Mouse (Mus musculus): Measurements from ENCODE around the gene Mroh8. TPM values are rescaled to one million over a fixed set of nuclear protein-coding genes. Genes with fewer than 3 reads are reported as not detected.
"Not testable (repeated sequence)": the region's sequence is repeated elsewhere in the genome, so short reads cannot be mapped to it uniquely, and the experiment has no call there.

Gene Mroh8
- total and polyA plus RNA-seq, 3 experiments = 0.37 to 1.4 (median 0.66) TPM

DNA sequence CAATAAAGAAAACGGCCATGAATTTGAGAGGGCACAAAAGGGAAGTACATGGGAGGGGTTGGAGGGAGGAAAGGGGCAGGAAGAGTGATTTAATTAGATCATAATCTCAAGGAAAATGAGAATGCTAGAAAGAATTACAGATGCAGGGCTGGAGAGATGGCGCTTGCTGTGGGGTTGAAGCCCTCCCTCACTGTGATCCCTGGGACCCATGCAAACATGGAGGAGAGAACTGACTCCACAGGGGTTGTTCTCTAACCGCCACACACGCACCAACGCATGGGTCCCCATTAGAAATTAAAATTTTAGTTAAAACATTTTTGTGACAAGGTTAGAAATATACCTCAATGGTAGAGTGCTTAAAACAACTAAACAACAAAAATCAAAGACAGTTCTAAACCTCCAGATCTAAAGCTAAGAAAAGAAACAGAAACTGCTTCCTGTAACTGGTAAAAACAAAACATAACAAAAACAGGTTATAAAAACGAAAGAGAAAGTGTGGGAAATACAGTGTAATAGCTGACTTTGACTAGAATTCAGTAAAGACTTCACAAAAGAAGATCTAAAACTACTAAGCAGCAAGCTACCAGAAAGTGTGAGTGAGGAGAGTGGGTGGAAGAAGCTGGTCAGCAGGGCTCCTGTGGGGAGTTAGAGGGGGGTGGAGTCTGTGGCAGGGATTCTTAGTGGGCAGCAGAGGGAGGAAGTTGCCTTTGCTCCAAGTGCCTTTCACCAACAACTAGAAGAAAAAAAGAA, 78.1 kb downstream of the Mroh8 start:
- no peaks in the 10 kb centered on the region for H3K27me3 ChIP-seq (ENCODE audit: insufficient read depth, low read length)
- H3K4me1 ChIP-seq (ENCODE audit: insufficient read depth, low read depth, low read length) = peaks cover 38% of the 10 kb centered on the region
- no peak for TF ChIP-seq POLR2AphosphoS5 (IDR thresholded peaks at IDR 0.05; ENCODE audit: insufficient replicate concordance, low read depth, low read length)
- no peak for TF ChIP-seq CTCF (IDR thresholded peaks at IDR 0.05; ENCODE audit: low read depth, low read length)
- TF ChIP-seq GATA1 (IDR thresholded peaks at IDR 0.05; ENCODE audit: borderline replicate concordance, low read length) = no peak
- TF ChIP-seq TAL1 (conservative IDR thresholded peaks at IDR 0.05; ENCODE audit: low read depth, low read length) = no peak
- TF ChIP-seq GATA2 (IDR thresholded peaks at IDR 0.05; ENCODE audit: borderline replicate concordance, low read depth, low read length) = no peak
- peak; percentile 31 for DNase-seq (ENCODE audit: low spot score)
- H3K36me3 ChIP-seq (replicated peaks) = peaks cover 47% of the 10 kb centered on the region
- no peaks in the 10 kb centered on the region for H3K9me3 ChIP-seq (replicated peaks)
- ATAC-seq (ENCODE audit: extremely low read depth, insufficient number of reproducible peaks, low FRiP score, poor library complexity, severe bottlenecking) = no peak
- peak overlapping the region; percentile 16; the same call in 1 of the 2 replicates for H3K4me3 ChIP-seq (ENCODE audit: low read depth, low read length)

GRCm38 (mm10) chr2:157198405-157198804, 80.9 kb downstream of the Mroh8 start:
- not testable (repeated sequence) for H3K9me3 ChIP-seq (replicated peaks); H3K27me3 ChIP-seq (ENCODE audit: insufficient read depth, low read length); DNase-seq (ENCODE audit: low spot score); ATAC-seq (ENCODE audit: extremely low read depth, insufficient number of reproducible peaks, low FRiP score, poor library complexity, severe bottlenecking); H3K4me3 ChIP-seq (ENCODE audit: low read depth, low read length)
- peaks cover 22% of the 10 kb centered on the region for H3K4me1 ChIP-seq (ENCODE audit: insufficient read depth, low read depth, low read length)
- H3K36me3 ChIP-seq (replicated peaks) = peaks cover 68% of the 10 kb centered on the region

DNA sequence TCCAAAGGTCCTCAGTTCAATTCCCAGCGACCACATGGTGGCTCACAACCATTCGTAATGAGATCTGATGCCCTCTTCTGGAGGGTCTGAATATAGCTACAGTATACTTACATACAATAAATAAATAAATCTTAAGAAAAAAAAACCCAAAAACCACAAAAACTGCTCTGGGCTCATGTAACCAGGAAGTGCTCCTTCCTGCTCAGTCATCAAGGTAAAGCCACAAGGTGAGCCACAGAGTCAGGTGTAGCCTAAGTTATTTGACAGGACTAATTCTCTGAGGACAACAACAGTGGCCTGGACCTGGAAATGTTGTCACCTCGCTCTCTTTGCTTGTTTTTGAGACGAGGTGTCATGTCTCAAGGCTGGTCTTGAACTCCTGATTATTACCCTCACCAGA, 88.7 kb downstream of the Mroh8 start:
- H3K36me3 ChIP-seq (replicated peaks) = peaks cover 94% of the 10 kb centered on the region
- DNase-seq (ENCODE audit: low spot score) (no peak), ATAC-seq (ENCODE audit: extremely low read depth, insufficient number of reproducible peaks, low FRiP score, poor library complexity, severe bottlenecking) (no peak)

DNA sequence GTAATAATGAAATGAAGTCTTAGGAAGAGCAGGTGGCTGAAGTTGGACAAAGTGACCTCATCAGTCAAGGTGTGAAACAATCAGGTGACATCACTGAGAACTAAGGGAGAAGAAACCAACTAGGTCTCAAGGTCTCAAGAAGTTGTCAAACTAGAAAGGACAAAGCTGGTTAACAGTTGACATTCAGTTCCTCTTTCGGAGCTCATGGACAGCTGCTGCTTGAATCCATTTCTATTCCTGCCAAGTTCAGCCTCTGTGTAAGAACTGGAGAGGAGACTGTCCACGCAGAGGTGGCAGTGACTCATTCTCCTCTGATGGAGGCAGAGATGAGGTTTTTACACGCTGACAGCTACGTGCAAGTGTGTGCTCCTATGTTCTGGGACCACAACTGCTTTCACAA, 92.1 kb downstream of the Mroh8 start:
- H3K27me3 ChIP-seq (ENCODE audit: insufficient read depth, low read length) = no peaks in the 10 kb centered on the region
- DNase-seq (ENCODE audit: low spot score) (no peak), ATAC-seq (ENCODE audit: extremely low read depth, insufficient number of reproducible peaks, low FRiP score, poor library complexity, severe bottlenecking) (no peak)

More for the DNA sequence above, 88.7 kb downstream of the Mroh8 start:
- H3K9me3 ChIP-seq (replicated peaks) = 0 out of 2 replicates have a peak, but pooled peaks cover 2% of the 10 kb centered on the region
- H3K4me1 ChIP-seq (ENCODE audit: insufficient read depth, low read depth, low read length) = peaks cover 13% of the 10 kb centered on the region; the same call in 1 of the 2 replicates
- TF ChIP-seq POLR2AphosphoS5 (IDR thresholded peaks at IDR 0.05; ENCODE audit: insufficient replicate concordance, low read depth, low read length) (no peak), GATA1 (IDR thresholded peaks at IDR 0.05; ENCODE audit: borderline replicate concordance, low read length) (no peak), CTCF (IDR thresholded peaks at IDR 0.05; ENCODE audit: low read depth, low read length) (no peak), GATA2 (IDR thresholded peaks at IDR 0.05; ENCODE audit: borderline replicate concordance, low read depth, low read length) (no peak), TAL1 (conservative IDR thresholded peaks at IDR 0.05; ENCODE audit: low read depth, low read length) (no peak)
- H3K4me3 ChIP-seq (ENCODE audit: low read depth, low read length) = no peak overlapping the region
- no peaks in the 10 kb centered on the region for H3K27me3 ChIP-seq (ENCODE audit: insufficient read depth, low read length)

GRCm38 (mm10) chr2:157186504-157186903, 92.8 kb downstream of the Mroh8 start:
- no peak for ATAC-seq (ENCODE audit: extremely low read depth, insufficient number of reproducible peaks, low FRiP score, poor library complexity, severe bottlenecking)
- Histone ChIP-seq H3K27me3 (ENCODE audit: insufficient read depth, low read length) (no peaks in the 10 kb centered on the region), H3K4me1 (ENCODE audit: insufficient read depth, low read depth, low read length) (peaks cover 33% of the 10 kb centered on the region), H3K36me3 (replicated peaks) (peaks cover 83% of the 10 kb centered on the region), H3K4me3 (ENCODE audit: low read depth, low read length) (no peak overlapping the region), H3K9me3 (replicated peaks) (0 out of 2 replicates have a peak, but pooled peaks cover 2% of the 10 kb centered on the region)
- no peak for DNase-seq (ENCODE audit: low spot score)
- no peak for TF ChIP-seq CTCF (IDR thresholded peaks at IDR 0.05; ENCODE audit: low read depth, low read length)
- TF ChIP-seq GATA2 (IDR thresholded peaks at IDR 0.05; ENCODE audit: borderline replicate concordance, low read depth, low read length) = no peak
- no peak for TF ChIP-seq TAL1 (conservative IDR thresholded peaks at IDR 0.05; ENCODE audit: low read depth, low read length)
- no peak for TF ChIP-seq GATA1 (IDR thresholded peaks at IDR 0.05; ENCODE audit: borderline replicate concordance, low read length)
- TF ChIP-seq POLR2AphosphoS5 (IDR thresholded peaks at IDR 0.05; ENCODE audit: insufficient replicate concordance, low read depth, low read length) = no peak

More for the DNA sequence above, 92.1 kb downstream of the Mroh8 start:
- Histone ChIP-seq H3K36me3 (replicated peaks) (peaks cover 84% of the 10 kb centered on the region), H3K4me1 (ENCODE audit: insufficient read depth, low read depth, low read length) (peaks cover 33% of the 10 kb centered on the region), H3K9me3 (replicated peaks) (0 out of 2 replicates have a peak, but pooled peaks cover 2% of the 10 kb centered on the region), H3K4me3 (ENCODE audit: low read depth, low read length) (no peak overlapping the region)
- TF ChIP-seq POLR2AphosphoS5 (IDR thresholded peaks at IDR 0.05; ENCODE audit: insufficient replicate concordance, low read depth, low read length) (no peak), GATA2 (IDR thresholded peaks at IDR 0.05; ENCODE audit: borderline replicate concordance, low read depth, low read length) (no peak), CTCF (IDR thresholded peaks at IDR 0.05; ENCODE audit: low read depth, low read length) (no peak)

DNA sequence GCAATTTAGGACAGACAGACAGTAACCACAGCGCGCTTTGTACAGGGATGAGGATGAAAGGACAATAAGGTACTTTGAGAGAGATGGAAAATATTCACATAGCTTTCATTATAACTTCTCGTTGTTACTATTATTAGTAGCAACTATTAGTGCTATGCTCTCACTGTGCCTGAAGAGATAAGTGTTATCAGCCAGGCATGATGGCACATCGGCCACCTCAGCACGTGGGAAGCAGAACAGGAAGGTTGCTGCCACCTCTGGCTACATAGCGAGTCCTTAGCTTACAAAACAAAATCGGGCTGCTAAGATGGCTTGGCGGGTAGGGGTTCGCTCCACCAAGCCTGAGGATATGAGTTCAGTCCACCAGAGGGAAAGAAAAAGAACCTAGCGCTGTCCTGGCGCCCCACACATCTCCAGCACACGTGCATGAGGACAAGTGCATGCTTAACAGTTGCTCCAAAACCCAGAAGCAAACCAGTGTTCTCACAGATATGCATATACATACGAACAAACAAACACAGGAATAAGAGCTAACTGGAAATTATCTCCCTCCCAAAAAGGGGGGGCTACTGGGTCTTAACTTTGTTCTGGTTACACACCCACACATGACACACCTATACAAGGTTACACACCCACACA, 94.2 kb downstream of the Mroh8 start:
- no peaks in the 10 kb centered on the region for H3K9me3 ChIP-seq (replicated peaks)
- H3K36me3 ChIP-seq (replicated peaks) = peaks cover 80% of the 10 kb centered on the region
- ATAC-seq (ENCODE audit: extremely low read depth, insufficient number of reproducible peaks, low FRiP score, poor library complexity, severe bottlenecking) (peak; percentile 95), DNase-seq (ENCODE audit: low spot score) (peak; percentile 35)
- peak overlapping the region; percentile 25; the same call in 1 of the 2 replicates for H3K4me3 ChIP-seq (ENCODE audit: low read depth, low read length)
- peaks cover 33% of the 10 kb centered on the region for H3K4me1 ChIP-seq (ENCODE audit: insufficient read depth, low read depth, low read length)
- TF ChIP-seq TAL1 (conservative IDR thresholded peaks at IDR 0.05; ENCODE audit: low read depth, low read length) = peak; percentile 79
- no peak for TF ChIP-seq GATA1 (IDR thresholded peaks at IDR 0.05; ENCODE audit: borderline replicate concordance, low read length)
- H3K27me3 ChIP-seq (ENCODE audit: insufficient read depth, low read length) = no peaks in the 10 kb centered on the region

Data from G1E (cell line).